Mouse (Mus musculus): ENCODE results near the gene Lsamp. TPM values are rescaled to one million over a fixed set of nuclear protein-coding genes. Genes with fewer than 3 reads are reported as not detected.
A peak's percentile ranks its signal among the peaks of the same experiment; 100 is the strongest.

Gene Lsamp
- polyA plus RNA-seq (2015; fragmentation: Nextera tagmentation; extraction: Ambion mirVana): 0.12 and 0.21 TPM in 2 replicates

DNA sequence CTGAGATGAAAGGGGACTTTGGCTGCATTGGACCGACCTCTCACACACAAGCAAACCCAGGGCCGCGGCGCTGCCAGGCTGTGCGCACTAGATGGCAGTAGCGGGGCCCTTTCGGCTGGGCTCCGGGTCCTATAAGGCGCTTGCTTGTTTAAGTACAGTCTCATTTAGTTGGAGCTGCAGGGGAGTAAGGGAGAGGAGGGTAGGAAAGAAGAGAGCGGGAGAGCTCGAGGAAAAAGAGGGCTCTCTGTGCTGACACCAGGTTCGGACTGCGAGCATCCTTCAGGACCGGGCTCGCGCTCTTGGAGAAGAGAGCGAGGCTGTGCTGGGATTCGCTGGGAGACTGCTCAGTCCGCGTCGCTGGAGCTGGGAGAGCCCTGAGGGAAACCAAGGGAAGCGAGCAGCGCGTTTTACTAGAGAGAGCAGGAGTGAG, at the start of gene Lsamp:
Gene Lsamp, plus strand, starts transcription at position 157 of the 430 bp plus-strand sequence.
- Histone ChIP-seq H3K27ac (replicated peaks) (no peak within 1 kb of the TSS), H3K36me3 (replicated peaks) (no peaks in the 10 kb centered on the region), H3K9ac (no peak within 1 kb of the TSS), H3K9me3 (replicated peaks) (no peaks in the 10 kb centered on the region), H3K4me2 (peak within 1 kb of the TSS; percentile 40), H3K4me1 (replicated peaks) (no peaks in the 10 kb centered on the region), H3K27me3 (peaks cover 9% of the 10 kb centered on the region; the same call in 1 of the 2 replicates), H3K4me3 (replicated peaks) (peak within 1 kb of the TSS; percentile 16; the same call in 1 of the 2 replicates)
- no peak for ATAC-seq (ENCODE audit: insufficient read depth)
- WGBS (ENCODE audit: insufficient replicate concordance): 2% methylated on average over 24 of the region's 24 CpGs

DNA sequence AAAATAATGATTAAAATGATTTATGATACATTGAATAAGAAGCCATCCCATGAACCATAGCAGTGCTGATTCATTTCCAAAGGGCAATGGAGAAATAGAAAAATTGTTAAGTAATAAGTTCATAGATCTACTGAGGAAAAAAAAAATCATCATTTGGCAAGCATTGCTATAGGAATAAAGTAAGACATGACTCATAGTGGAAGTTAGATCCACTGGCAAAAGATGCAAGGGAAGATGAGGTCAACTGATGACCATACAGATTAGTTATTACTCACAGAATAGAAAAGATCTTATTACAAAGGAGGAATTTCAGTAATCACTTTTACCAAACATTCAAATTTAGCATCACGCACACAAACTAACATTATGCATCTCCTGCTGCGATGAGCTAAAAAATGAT, 26.5 kb upstream of the Lsamp start:
- no peak overlapping the region for H3K27ac ChIP-seq (replicated peaks)
- H3K9me3 ChIP-seq (replicated peaks): no peaks in the 10 kb centered on the region
- no peak for ATAC-seq (ENCODE audit: insufficient read depth)
- H3K27me3 ChIP-seq: no peaks in the 10 kb centered on the region
- 69% methylated on average over 2 of the region's 2 CpGs for WGBS (ENCODE audit: insufficient replicate concordance)
- H3K4me1 ChIP-seq (replicated peaks): no peaks in the 10 kb centered on the region
- no peak overlapping the region for H3K9ac ChIP-seq
- H3K36me3 ChIP-seq (replicated peaks): no peaks in the 10 kb centered on the region
- H3K4me3 ChIP-seq (replicated peaks): no peak overlapping the region
- H3K4me2 ChIP-seq: no peak overlapping the region

DNA sequence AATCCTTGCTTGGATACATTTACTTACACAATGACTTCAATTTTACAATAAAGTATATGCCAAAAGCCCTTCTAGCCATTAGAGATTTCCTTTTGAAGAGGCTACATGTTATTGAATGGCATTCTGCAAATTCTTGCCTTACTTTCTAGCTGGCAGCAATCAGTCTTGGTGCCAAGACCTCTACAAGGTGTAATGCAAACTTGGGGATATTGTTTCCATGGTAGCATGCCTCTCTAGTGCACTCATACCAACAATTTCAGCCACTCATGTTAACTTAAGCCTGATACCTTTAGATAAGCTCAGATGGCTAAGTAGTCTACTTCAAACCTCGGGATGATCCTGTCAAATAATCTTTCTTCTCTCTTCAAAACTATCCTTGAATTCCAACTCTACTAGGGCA, 11.4 kb upstream of the Lsamp start:
- Histone ChIP-seq H3K4me1 (replicated peaks) (no peaks in the 10 kb centered on the region), H3K9ac (no peak overlapping the region), H3K36me3 (replicated peaks) (no peaks in the 10 kb centered on the region), H3K4me2 (no peak overlapping the region), H3K9me3 (replicated peaks) (no peaks in the 10 kb centered on the region), H3K4me3 (replicated peaks) (no peak overlapping the region), H3K27ac (replicated peaks) (no peak overlapping the region), H3K27me3 (no peaks in the 10 kb centered on the region)
- 50% methylated on average over 1 of the region's 1 CpGs for WGBS (ENCODE audit: insufficient replicate concordance)
- ATAC-seq (ENCODE audit: insufficient read depth): no peak

DNA sequence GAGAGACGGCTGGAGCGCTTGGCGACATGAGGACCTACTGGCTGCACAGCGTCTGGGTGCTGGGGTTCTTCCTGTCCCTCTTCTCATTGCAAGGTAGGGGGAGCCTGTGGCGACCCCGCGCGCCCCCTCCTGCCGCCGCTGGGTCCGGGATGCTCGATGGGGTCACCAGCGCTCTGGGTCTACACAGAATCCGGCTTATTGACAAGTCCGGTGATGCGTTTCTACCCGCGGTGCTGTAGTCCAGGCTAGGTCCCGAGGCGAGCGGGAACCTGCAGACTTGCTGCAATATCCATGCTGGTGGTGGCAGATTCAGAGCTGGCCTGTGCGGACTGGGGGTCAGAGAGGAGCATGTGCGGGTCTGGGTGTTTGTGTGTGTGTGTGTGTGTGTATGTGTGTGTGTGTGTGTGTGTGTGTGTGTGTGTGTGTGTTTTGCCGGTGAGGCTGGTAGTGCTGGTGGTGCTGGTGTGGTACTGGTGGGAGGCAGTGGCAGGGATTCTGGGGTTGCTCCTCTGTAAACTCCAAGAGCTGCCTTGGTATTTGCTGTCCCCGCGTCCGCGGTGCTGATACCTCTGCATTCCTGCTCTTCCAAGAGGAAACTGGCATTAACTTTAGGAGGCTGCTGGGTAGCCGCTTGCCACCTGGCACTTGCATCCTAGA, 602 bp downstream of the Lsamp start:
- H3K27me3 ChIP-seq: peaks cover 9% of the 10 kb centered on the region; the same call in 1 of the 2 replicates
- H3K27ac ChIP-seq (replicated peaks): no peak overlapping the region
- 2% methylated on average over 29 of the region's 29 CpGs for WGBS (ENCODE audit: insufficient replicate concordance)
- no peaks in the 10 kb centered on the region for H3K36me3 ChIP-seq (replicated peaks)
- peak overlapping the region; percentile 40 for H3K4me2 ChIP-seq
- H3K4me3 ChIP-seq (replicated peaks): peak overlapping the region; percentile 16; the same call in 1 of the 2 replicates
- H3K9me3 ChIP-seq (replicated peaks): no peaks in the 10 kb centered on the region
- no peak for ATAC-seq (ENCODE audit: insufficient read depth)
- H3K9ac ChIP-seq: no peak overlapping the region
- H3K4me1 ChIP-seq (replicated peaks): no peaks in the 10 kb centered on the region

DNA sequence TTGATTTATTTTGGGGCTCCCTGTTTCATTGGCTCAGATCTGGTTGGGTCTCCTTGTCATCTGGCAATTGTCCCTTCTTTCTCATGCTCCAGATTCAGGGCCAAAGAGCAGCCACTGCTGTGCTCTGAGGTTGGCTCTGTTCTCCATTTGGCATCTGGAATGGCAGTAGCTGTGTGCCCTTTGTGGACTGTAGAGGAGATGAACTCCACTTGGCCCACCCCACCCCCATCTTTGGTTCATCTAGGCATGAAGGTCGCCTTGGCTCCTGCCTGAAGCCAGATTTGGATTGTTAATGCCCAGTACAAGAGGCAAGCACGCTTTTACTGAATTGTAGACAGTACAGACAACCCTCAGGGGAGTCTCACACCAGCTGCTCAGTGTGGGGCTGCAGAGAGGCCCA, 4.3 kb downstream of the Lsamp start:
- H3K9ac ChIP-seq: no peak overlapping the region
- 31% methylated on average over 2 of the region's 2 CpGs for WGBS (ENCODE audit: insufficient replicate concordance)
- peaks cover 9% of the 10 kb centered on the region; the same call in 1 of the 2 replicates for H3K27me3 ChIP-seq
- H3K4me2 ChIP-seq: no peak overlapping the region
- no peaks in the 10 kb centered on the region for H3K4me1 ChIP-seq (replicated peaks)
- H3K9me3 ChIP-seq (replicated peaks): no peaks in the 10 kb centered on the region
- no peak for ATAC-seq (ENCODE audit: insufficient read depth)
- no peaks in the 10 kb centered on the region for H3K36me3 ChIP-seq (replicated peaks)
- no peak overlapping the region for H3K4me3 ChIP-seq (replicated peaks)
- H3K27ac ChIP-seq (replicated peaks): no peak overlapping the region

DNA sequence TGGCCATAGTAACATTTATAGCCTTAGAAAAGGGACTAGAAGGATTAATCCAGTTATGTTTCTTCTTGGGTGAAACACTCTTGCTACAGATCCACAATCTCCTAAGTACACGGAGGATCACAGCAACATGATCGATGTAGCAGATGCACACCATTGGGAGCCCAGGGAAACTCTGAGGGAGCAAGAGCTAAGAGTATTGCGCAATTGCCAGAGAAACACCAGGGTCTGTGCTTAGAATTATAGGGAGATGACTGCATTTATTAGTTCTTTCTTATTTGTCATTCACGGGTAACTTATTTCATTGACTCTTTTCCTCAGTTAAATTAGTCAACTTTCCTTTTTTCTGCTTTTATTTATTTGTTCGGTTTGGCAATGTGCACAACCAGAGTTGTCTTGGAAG, 10.7 kb downstream of the Lsamp start:
- no peak overlapping the region for H3K9ac ChIP-seq
- H3K36me3 ChIP-seq (replicated peaks): no peaks in the 10 kb centered on the region
- no peaks in the 10 kb centered on the region for H3K27me3 ChIP-seq
- no peak overlapping the region for H3K4me2 ChIP-seq
- no peaks in the 10 kb centered on the region for H3K9me3 ChIP-seq (replicated peaks)
- no peak overlapping the region for H3K4me3 ChIP-seq (replicated peaks)
- H3K4me1 ChIP-seq (replicated peaks): no peaks in the 10 kb centered on the region
- 73% methylated on average over 5 of the region's 5 CpGs for WGBS (ENCODE audit: insufficient replicate concordance)
- H3K27ac ChIP-seq (replicated peaks): no peak overlapping the region
- ATAC-seq (ENCODE audit: insufficient read depth): no peak

DNA sequence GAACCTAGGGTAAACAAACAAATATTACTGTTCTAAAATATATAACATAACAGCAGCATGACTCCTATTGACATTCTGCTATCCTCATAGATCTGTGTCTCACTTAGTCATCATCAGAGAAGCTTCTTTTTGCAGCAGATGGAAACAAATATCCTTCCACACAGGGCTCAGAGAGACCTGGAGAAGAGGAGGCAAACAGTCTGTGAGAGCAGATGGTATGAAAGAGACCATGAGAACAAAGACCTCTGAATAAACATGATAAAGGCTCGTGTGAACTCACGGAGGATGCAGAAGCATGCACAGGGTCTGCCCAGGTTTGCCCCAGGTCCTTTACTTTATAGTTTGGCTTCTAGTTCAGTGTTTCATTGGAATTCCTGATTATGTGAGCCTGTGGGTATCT, 24.6 kb downstream of the Lsamp start:
- Histone ChIP-seq H3K27ac (replicated peaks) (no peak overlapping the region), H3K4me2 (no peak overlapping the region), H3K36me3 (replicated peaks) (no peaks in the 10 kb centered on the region), H3K4me1 (replicated peaks) (no peaks in the 10 kb centered on the region), H3K9ac (no peak overlapping the region), H3K27me3 (no peaks in the 10 kb centered on the region), H3K9me3 (replicated peaks) (no peaks in the 10 kb centered on the region), H3K4me3 (replicated peaks) (no peak overlapping the region)
- ATAC-seq (ENCODE audit: insufficient read depth): no peak
- 53% methylated on average over 2 of the region's 2 CpGs for WGBS (ENCODE audit: insufficient replicate concordance)

DNA sequence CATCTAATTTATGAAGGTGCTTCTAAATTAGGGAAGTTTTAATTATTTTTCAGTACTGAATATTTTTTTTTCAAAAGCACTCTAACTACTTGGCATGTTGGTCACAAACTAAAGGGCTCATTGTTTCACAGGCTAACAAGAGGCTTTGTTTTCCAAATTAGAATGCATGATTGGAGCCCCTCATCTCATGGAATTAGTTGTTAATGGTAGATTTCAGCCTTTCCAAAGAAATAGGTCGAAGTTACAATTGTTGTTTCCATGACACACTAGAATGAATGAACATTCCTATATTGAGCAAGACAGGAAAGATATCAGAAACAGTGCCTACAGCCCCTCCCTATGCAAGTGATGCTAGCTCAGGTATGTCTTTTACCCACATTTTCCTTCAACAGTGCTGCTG, 26.9 kb downstream of the Lsamp start:
- Histone ChIP-seq H3K4me1 (replicated peaks) (no peaks in the 10 kb centered on the region), H3K27me3 (no peaks in the 10 kb centered on the region), H3K9me3 (replicated peaks) (no peaks in the 10 kb centered on the region), H3K36me3 (replicated peaks) (no peaks in the 10 kb centered on the region), H3K27ac (replicated peaks) (no peak overlapping the region), H3K9ac (no peak overlapping the region), H3K4me3 (replicated peaks) (no peak overlapping the region), H3K4me2 (no peak overlapping the region)
- WGBS (ENCODE audit: insufficient replicate concordance): 29% methylated on average over 1 of the region's 1 CpGs
- ATAC-seq (ENCODE audit: insufficient read depth): no peak

DNA sequence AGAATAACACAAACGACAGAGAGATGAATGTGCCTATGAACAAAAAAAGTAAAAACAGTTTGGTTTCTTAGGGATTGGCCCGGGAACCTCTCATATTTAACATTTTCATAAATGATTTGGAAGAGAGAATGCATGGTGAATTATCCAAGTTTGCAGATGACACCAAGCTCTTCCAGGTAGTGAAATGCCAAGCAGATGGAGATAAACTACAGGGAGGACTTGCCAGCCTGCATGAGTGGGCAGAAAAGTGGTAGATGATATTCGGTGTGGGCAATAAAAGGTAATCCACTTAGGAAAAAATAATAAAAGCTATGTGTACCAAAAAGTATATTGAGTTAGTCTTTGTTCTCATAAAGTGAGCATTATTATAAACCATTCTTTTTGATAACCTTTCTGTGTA, 38.5 kb downstream of the Lsamp start:
- WGBS (ENCODE audit: insufficient replicate concordance): 64% methylated on average over 3 of the region's 3 CpGs
- H3K36me3 ChIP-seq (replicated peaks): no peaks in the 10 kb centered on the region
- ATAC-seq (ENCODE audit: insufficient read depth): no peak

DNA sequence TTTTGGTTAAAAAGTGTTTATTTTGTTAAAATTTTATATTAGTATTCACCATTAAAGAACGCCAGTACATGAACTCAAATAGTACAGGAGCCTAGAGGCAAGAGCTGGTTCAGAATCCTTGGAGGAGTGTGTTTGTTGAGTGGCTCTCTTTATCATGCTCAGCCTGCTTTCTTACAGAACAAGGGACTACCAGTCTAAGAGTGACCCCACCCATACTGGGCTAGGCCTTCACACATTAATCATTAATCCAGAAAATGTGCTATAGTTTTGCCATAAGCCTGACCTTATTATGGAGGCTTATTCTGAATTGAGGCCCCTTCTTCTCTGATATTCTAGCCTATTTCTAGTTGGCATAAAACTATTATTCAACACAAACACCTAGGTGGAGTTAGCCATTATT, 52.6 kb downstream of the Lsamp start:
- Histone ChIP-seq H3K4me3 (replicated peaks) (no peak overlapping the region), H3K4me1 (replicated peaks) (no peaks in the 10 kb centered on the region), H3K27ac (replicated peaks) (no peak overlapping the region), H3K9ac (no peak overlapping the region), H3K9me3 (replicated peaks) (no peaks in the 10 kb centered on the region), H3K36me3 (replicated peaks) (no peaks in the 10 kb centered on the region), H3K4me2 (no peak overlapping the region), H3K27me3 (no peaks in the 10 kb centered on the region)
- ATAC-seq (ENCODE audit: insufficient read depth): no peak
- 56% methylated on average over 1 of the region's 1 CpGs for whole genome bisulfite sequencing (ENCODE audit: insufficient replicate concordance)

More for the DNA sequence above, 38.5 kb downstream of the Lsamp start:
- H3K4me1 ChIP-seq (replicated peaks): no peaks in the 10 kb centered on the region
- no peak overlapping the region for H3K4me3 ChIP-seq (replicated peaks)
- H3K27me3 ChIP-seq: no peaks in the 10 kb centered on the region
- H3K4me2 ChIP-seq: no peak overlapping the region
- H3K27ac ChIP-seq (replicated peaks): no peak overlapping the region
- no peaks in the 10 kb centered on the region for H3K9me3 ChIP-seq (replicated peaks)
- no peak overlapping the region for H3K9ac ChIP-seq

DNA sequence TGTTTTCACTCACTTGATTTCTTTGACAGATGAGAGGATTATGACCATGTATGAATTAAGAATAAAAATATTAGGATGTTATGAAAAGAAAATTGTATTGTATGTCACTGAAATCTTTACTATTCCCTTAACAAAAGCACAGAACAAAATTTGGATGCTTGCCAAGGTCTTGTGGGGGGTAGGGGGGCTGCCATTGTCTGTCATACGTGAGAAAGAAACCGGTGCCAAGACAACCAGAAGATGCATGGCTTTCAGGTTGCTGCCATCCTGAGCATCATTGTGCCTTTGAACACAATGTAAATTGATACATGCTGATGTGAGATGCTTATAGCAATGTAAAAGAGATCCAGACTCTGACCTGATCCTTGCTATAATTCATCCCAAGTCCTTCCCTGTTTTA, 75.4 kb downstream of the Lsamp start:
- WGBS (ENCODE audit: insufficient replicate concordance): 73% methylated on average over 2 of the region's 2 CpGs

DNA sequence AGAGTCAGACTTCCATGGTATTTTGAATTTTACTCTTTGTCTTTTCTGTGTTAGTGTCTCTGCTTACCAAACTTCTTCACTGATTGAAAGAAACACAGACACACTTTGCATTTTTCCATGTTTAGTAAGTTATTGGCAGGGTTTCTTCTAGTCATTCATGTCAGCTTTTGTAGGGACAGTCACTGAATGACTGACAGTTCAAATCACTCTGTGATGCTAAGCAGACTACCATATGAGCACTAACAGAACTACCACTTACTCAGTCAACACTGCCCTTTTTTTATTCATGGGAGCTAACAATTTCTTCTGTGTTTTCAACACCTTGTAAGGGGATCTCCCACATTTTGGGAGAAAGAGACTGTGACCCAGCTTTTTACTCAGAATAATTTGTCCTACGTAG, 75.8 kb downstream of the Lsamp start:
- ATAC-seq (ENCODE audit: insufficient read depth): no peak
- Histone ChIP-seq H3K4me3 (replicated peaks) (no peak overlapping the region), H3K4me2 (no peak overlapping the region), H3K9me3 (replicated peaks) (no peaks in the 10 kb centered on the region), H3K9ac (no peak overlapping the region), H3K27ac (replicated peaks) (no peak overlapping the region), H3K36me3 (replicated peaks) (no peaks in the 10 kb centered on the region), H3K4me1 (replicated peaks) (no peaks in the 10 kb centered on the region), H3K27me3 (no peaks in the 10 kb centered on the region)
- WGBS (ENCODE audit: insufficient replicate concordance): 58% methylated on average over 1 of the region's 1 CpGs

More for the DNA sequence above, 75.4 kb downstream of the Lsamp start:
- no peak overlapping the region for H3K4me2 ChIP-seq
- H3K27me3 ChIP-seq: no peaks in the 10 kb centered on the region
- H3K9me3 ChIP-seq (replicated peaks): no peaks in the 10 kb centered on the region
- no peaks in the 10 kb centered on the region for H3K4me1 ChIP-seq (replicated peaks)
- H3K27ac ChIP-seq (replicated peaks): no peak overlapping the region
- no peak overlapping the region for H3K4me3 ChIP-seq (replicated peaks)
- no peak overlapping the region for H3K9ac ChIP-seq
- H3K36me3 ChIP-seq (replicated peaks): no peaks in the 10 kb centered on the region
- ATAC-seq (ENCODE audit: insufficient read depth): no peak
